Mouse (Mus musculus) bone marrow macrophage, adult 2 months (primary cell): ENCODE data around the gene Gnptg.

Experiments
- CTCF ChIP-seq: IDR thresholded peaks from 2 replicates; pipeline ENCODE4 v1.5.1; 2012; ENCODE audit warnings: low read depth, mild to moderate bottlenecking, low read length, moderate library complexity
- POLR2A ChIP-seq: IDR thresholded peaks from 2 replicates; pipeline ENCODE4 v1.6.1; 2012; ENCODE audit warnings: mild to moderate bottlenecking, low read depth, low read length, borderline replicate concordance

GRCm38 (mm10) chr17:25221821-25222503, 18.0 kb downstream of the Gnptg start:
- TF ChIP-seq POLR2A (no peak), CTCF (no peak)
